Mouse (Mus musculus): Measurements from ENCODE around the gene Epb41l1.
"Not testable (repeated sequence)": the region's sequence is repeated elsewhere in the genome, so short reads cannot be mapped to it uniquely, and the experiment has no call there.

The Epb41l1 gene

DNA sequence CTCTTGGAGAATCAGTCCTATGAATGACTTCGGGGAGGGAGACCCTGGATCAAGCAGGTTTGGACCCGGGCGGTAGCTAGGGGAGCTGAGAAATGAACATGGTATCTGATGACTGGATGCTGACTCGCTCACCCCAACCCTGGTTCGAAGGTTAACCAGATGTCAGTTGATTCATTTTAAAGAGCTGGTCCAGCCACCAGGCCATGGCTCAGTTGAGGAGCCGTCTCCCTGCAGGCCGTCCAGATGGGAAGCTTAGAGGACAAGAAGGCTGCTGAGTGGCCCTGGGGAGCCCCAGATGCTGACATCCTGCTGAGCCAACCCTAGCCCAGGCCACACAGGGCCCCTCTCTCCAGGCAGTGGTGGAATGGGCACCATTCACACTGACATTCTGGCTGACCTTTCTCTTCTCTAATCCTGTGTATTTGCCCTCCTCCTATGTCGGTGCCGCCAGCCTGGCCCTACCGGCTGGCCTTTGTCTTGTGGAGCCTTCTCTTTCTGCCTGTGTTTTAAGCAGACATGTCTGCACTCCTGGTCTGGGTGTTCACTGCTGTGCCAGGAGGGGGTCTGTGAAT, 67.0 kb downstream of the Epb41l1 start:
- DNase-seq (ENCODE audit: low spot score in 2 of 2): no peak

DNA sequence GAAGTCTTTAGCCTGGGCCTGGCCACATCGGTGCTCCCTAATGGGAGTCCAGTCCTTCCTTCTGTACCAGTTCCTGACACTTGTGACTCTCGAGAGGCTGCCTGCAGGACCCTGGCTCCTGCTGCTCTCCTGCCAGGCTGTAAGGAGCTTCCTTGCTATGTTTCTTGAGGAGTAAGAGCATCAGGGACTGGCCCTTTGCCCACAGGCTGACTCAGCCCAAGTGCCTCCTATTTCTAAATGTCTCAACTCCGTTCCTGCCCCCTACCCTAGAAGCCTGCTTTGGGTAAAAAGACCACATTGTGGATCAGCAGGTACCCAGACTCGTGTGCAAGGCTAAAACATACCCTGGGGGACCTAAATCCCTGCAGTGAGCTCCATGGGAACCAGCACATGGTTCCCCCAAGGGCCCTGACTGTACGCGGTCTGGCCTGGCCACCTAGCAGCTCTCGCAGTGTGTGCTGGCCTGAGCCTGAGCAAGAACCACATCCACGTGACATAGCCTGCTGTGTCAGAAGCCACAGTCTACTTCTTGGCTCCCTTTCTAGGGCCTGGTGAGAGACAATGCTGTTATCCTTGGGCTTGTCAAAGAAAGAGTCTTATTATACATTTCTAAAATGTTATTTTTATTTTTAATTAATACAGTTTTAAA, 67.6 kb downstream of the Epb41l1 start:
- no peak for DNase-seq (ENCODE audit: low spot score in 2 of 2)

DNA sequence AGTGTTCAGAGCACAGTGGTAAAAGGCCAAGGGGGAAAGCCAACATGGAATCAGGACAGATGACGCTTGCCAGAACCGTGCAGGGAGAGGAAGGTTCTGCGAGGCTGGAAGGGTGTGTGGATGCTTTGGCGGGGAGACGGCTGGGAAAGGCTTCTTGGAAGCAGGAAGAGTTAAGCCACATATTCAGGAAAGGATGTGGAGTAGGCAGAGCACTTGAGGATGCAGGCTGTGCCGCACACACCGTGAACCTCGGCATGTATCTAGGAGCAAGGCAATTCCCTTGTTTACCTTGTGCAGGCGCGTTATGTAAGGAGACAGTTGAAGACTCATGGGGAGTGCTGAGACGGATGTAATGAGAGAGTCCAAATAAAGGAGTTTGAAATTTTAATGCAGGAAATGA, 69.5 kb downstream of the Epb41l1 start:
- no peak for DNase-seq (ENCODE audit: low spot score in 2 of 2)

DNA sequence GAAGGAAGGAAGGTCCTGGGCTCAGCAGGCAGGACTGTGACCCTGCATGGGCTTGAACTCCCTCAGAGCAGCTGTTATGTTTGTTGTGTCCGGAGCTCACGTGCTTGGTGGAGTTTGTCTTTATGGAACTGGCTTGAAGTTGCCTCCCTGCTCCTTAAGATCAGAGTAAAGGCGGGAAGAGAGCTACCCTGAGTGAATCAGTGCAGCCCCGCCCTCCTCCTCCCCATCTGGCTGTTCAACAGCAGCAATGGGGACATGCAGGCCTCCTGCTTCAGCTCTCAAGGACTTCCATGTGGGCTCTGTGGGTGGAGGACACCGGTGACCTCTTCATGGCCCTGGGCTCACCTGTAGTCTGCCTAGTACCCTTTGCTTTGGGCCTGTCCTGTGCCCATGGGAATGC, 71.1 kb downstream of the Epb41l1 start:
- no peak for DNase-seq (ENCODE audit: low spot score in 2 of 2)

DNA sequence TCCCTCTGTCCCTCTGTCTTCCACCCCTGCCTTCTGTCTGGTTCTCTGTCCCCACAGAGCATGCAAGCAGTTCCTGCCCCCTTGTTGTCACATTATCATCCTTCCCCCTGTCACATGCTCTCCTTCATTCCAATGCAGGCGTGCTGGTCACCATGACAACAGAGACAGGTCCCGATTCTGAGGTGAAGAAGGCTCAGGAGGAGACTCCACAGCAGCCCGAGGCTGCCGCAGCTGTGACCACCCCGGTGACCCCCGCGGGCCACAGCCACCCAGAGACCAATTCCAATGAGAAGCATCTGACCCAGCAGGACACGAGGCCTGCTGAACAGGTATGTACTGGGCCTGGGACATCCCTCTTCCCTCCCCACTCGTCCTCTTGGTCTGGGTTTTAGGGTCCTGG, 73.1 kb downstream of the Epb41l1 start:
- no peak for DNase-seq (ENCODE audit: low spot score in 2 of 2)

DNA sequence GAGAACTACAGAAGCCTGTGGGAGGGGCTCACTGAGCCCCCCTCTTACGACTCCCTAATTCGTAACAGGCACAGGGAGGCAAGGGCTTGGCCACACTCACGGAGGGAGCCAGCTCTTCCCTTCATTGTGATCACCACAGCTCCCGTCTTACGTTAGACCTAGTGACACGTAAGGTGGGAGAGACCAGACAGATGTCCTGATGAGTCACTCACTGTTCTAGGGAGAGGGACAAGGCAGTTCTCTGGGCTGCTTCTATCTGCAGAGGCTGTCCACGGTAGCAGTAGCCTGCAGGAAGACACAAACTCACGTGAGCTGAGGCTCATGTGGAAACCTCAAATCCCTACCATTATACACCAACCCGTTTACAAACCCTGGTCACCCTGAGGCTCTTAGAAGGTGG, 73.8 kb downstream of the Epb41l1 start:
- DNase-seq (ENCODE audit: low spot score in 2 of 2): no peak

DNA sequence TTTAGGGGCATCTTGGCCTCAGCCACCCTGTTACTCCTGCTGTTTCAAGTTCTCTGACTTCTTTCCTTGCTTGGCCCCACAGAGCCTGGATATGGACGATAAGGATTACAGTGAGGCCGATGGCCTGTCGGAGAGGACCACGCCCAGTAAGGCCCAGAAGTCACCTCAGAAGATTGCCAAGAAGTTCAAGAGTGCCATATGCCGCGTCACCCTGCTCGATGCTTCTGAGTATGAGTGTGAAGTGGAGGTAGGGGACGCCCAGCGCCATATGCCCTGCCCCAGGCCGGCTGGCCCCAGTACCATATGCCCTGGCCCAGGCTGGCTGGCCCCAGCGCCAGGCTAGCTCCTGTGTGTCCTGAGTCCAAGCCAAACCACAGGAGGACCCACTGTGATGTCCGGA, 74.2 kb downstream of the Epb41l1 start:
- DNase-seq (ENCODE audit: low spot score in 2 of 2): no peak

DNA sequence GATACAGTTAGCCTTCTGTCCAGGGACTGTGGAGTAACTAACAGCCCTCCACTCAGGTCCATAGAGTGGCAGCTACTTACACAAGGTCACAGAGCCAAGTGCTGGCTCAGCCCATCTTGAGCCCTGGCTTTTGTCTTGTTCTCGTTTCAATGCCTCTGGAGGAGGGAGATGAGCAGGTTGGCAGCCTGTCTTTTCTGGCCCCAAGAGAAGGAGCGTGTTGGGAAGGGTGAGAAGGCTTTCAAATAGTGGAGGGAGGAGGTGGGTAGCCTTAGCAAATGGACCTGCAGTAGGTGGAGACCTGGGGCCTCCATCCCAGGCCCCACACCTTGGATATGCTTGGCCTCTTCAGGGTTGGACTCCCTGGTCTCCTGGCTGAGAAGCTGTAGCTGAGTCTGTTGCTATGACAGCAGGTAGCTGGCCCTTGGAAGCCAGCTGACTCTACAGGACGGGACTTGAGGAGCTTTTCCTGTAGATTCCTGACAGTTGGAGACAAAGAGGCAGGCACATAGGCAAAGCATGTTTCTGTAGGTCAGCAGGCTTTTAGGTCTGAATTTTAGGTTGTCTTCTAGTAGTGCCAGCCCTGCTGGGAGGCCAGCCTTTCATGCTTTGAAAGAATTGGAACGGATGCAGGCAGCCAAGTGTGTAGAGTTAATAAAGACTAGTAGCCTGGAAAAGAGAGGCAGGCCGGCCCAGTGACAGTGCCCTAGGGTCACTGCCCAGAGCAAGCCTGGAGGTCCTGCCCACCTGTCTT, 76.3 kb downstream of the Epb41l1 start:
- no peak for DNase-seq (ENCODE audit: low spot score in 2 of 2)

DNA sequence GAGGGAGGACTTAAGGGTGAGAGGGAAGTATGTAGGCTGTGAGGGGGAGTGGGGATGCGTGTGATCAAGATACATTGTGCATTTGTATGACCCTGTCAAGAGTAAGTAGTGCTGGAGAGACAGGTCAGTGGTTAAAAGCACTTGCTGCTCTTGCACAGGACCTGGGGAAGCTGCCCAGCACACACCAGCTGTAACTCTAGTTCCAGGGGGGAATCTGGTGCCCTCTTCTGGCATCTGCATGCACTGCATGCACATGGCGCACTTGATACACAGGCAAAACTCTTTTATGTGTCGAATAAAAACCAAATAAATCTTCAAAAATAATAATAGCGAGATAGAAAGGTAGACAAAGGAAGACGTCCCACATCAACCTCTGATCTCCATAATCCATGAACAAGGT, 77.2 kb downstream of the Epb41l1 start:
- DNase-seq (ENCODE audit: low spot score in 2 of 2): no peak

DNA sequence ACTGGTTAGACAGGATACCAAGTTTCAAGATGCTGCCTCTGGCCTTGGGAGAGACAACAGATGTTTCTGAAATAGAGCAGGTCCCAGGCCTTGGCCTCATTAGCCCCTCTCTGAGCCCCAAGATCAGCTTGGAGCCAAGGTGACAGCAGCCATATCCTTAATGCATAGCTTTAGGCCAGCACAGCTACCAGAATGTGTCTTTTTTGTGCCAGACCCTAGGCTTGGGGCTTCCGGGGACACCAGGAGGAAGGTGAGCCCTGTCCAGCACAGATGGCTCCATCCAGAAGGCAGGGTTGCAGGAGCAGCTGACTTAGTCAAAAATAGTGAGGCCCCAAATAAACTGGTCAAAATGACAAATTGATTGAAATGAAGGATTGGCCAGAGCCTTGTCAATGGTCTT, 80.3 kb downstream of the Epb41l1 start:
- DNase-seq (ENCODE audit: low spot score in 2 of 2): no peak

DNA sequence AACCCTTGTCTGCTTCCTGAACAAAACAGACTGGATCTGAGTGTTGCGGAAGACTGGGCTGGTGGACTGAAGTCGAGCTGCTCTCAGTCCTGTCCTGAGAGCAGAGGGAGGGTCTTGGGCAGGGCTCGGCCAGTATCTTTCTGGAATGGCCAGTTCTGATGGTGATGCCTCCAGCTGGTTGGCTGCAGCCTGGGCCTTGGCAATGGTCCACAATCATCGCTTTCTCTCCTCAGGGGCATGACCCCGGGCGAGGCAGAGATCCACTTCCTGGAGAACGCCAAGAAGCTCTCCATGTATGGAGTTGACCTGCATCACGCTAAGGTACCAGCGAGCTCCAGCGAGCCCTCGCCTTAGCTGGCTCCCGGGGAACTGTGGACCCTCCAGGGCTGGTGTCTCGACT, 84.8 kb downstream of the Epb41l1 start:
- DNase-seq (ENCODE audit: low spot score in 2 of 2): no peak

DNA sequence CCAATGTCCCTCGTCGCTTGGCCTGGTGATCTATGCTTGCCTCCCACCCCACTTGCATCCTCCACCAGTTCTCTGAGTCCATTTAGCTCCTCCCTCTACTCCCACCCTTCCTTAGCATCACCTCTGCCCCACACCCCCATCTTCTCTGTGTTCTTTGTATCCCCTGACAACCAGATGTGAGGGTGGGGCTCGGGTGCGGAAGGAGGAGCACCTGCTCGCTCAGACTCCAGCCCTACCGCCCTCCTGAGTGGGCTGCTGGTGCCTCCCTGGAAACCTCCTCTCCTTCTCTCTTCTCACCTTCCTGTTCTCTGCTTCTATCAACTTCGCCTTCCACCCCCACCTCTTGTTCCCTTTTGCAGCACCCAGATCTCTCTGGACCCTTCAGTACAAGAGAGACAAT, 91.3 kb downstream of the Epb41l1 start:
- DNase-seq (ENCODE audit: low spot score in 2 of 2): no peak

DNA sequence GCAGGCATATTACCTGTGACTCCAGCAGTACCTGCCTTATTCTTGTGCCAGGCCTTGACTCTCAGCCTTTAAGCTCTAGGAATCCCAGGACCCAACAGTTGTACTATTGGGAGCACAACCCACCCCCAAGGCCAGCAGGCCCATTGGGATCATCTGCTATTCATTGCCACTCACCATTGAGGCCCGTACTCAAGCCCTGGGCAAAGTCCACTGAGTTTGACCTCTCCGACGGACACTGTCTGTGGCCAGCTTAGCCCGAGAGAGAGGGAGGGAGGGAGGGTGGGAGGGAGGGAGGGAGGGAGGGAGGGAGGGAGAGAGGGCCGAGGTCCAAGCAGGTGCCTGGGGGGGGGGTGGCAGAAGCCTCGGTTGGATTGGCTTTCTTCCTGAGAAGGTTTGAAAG, 91.9 kb downstream of the Epb41l1 start:
- DNase-seq (ENCODE audit: low spot score in 2 of 2): no peak

DNA sequence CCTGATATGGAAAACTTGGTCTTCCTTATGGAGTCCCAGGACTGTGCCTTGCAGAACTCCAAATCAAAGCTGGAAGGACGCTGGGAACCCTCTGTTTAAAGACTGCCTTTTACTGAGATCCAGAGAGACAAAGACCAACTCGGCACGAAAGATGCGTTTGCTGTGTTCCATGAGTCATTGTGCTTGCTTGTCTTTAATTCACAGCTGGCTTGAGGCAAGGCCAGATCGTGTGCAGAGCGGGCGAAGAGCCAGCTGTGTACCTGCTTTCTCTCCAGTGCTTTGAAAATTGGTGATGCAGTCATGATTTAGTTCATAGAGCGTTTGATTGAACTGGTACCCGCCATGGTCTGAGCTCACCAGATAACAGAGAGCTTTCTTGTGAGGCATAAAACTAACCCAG, 94.4 kb downstream of the Epb41l1 start:
- no peak for DNase-seq (ENCODE audit: low spot score in 2 of 2)

DNA sequence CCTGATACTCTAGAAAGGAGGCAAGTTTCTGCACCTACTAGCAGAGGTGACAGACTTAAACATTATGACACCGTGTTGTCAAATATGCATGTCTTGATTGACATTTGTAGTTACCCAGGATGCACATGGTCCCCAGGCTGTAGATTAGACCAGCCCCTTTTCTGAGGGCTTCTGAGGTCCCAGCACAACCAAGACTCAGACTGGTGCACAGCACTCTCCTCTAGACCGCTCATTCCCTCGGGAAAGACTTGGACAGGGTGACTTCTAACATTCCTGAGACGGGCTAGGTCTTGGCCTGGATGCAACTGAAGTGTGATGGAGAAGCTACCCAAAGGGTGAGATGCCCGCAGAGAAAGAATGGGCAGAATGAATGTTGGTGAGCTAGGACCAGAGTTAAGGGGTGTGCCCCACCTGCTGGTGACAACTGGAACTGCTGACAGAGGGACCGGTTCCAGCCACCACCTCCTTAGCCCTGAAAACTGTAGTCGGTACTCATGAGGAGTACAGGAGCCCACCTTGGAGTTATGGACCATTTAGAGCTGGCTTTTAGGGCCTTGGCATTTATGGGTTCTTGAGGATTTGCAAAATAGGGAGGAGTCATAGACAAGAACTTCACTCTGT, 95.0 kb downstream of the Epb41l1 start:
- peak; percentile 57 to 82 for DNase-seq (ENCODE audit: low spot score in 2 of 2)

DNA sequence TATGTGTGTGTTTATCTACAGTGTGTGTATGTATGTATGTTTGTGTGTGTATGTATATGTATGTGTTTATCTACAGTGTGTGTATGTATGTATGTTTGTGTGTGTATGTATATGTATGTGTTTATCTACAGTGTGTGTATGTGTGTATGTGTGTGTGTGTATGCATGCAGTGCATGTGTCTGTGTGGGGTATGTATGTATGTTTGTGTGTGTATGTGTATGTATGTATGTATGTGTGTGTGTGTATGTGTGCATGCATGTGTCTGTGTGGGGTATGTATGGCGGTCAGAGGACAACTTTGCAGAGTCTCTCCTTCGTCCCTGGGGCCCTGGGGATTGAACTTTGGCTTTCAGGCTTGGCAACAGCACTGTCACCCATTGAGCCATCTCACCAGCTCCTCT, 96.0 kb downstream of the Epb41l1 start:
- DNase-seq (ENCODE audit: low spot score in 2 of 2): not testable (repeated sequence)

DNA sequence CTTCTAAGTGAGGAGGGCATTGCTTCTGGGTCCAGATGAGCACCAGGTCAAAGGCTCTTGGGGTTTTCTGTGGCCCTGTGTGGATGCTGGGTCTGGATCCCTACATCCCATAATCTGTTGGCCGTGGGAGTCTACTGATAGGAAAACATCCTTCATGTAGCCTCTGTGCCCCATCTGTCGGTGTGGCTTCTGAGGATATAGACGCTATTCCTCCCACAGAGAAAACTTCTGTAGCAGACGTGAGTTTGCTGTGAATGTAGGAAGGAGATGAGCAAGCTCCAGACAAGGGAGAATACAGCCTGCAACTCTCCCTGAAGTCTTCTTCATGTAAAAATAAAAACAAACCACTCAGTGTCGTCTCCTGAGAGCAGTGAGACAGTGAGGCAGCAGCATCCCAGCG, 97.6 kb downstream of the Epb41l1 start:
- no peak for DNase-seq (ENCODE audit: low spot score in 2 of 2)

DNA sequence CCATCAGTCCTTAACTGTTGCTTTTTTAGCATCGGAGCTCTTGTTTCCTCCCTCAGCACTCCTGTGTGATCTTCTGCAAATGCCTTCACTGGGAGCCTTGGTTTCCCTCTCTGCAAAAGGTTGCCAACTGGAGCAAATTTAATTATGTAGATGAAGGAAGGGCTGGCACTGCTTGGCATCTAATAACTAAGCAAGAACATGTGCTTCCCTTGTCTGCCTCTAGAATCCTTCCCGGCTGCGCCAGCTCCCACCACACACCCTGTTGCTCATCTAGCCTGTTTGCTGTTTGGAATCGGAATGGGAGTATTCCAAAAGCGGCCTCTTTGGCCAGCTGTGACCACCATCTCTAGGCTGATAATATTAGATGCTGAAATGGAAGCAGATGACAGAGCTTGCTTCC, 98.9 kb downstream of the Epb41l1 start:
- no peak for DNase-seq (ENCODE audit: low spot score in 2 of 2)

DNA sequence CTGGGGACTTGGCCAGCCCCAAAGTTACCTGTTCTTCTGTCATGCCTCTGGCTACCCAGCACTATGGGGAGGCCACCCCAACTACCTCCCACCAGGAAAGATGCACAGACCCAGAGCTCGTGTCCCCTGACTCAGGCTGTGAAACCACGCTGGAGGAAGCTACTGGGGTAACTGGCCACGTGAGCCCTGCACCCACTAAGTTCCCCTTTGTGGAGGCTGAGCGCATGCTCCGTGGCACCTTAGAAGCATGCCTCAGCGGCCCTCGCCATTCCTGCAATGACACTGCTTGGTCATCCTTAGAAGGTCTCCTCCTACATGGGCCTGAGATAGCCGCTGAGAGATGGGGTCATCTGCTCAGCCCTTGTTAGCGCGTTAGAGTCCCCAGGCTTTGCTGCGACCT, 102.3 kb downstream of the Epb41l1 start:
- no peak for DNase-seq (ENCODE audit: low spot score in 2 of 2)

DNA sequence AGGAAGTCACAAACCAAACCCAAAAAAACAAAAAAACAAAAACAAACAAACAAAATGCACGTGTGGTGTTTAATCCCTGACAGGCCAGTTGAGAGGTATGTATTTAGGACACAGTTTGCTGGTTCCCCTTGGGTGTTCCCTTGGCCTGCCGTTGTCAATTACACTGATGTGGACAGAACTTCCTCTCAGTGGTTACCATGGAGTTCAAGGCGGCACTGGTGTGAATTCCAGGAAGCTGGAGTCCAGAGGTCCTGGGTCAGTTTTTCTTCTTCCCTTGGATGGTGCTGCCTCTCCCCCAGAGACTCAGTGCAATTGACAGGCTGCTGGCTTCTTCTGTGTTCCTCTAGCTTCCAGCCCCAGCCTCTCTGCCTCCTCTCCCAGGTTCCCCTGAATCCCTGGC, 103.4 kb downstream of the Epb41l1 start:
- no peak for DNase-seq (ENCODE audit: low spot score in 2 of 2)

DNA sequence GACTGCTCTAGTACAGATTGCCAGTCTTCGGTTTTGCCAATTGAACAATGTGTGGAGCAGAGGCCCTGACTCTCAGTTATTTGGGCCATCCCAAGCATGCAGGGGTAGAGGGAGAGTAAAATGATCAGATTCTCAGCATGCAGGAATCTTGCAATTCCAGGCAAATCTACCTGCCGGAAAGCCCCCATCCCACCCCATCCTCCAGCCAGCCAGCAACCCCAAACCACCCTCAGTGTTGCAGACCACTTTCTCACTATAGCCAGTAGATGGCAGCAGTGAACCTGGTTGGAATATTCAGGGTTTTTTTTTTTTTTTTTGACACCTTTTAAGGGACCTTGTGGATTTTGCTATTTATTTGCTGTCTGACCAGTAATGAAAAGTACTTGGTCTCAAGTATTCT, 109.0 kb downstream of the Epb41l1 start:
- DNase-seq (ENCODE audit: low spot score in 2 of 2): no peak

DNA sequence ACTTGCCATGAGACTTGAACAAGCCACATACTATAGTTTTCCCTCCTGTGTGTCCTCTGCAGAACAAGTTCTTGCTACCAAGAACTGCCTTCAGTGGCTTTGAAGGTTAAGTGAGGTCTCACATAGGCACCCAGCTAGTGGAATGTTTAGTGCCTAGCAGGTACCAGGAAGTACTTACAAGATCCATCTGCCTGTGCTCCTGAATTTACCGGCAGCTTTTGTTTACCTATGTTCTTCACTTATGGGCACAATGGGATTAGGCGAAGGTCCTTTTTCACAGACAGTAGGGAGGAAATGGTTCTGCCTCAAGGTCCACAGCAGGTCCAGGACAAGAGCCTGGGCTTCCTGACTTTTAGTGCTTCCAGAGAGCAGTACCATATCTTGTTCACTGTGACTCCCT, 112.5 kb downstream of the Epb41l1 start:
- no peak for DNase-seq (ENCODE audit: low spot score in 2 of 2)

All from frontal cortex, postnatal 14 days (tissue).